Mouse (Mus musculus): ENCODE measurements around the gene Dmrta2.

Dmrta2 gene

GRCm38 (mm10) chr4:109979461-109980320 lies 1.8 kb downstream of the Dmrta2 start:
- DNase-seq (ENCODE audit: low read depth, low spot score), result no peak

DNA sequence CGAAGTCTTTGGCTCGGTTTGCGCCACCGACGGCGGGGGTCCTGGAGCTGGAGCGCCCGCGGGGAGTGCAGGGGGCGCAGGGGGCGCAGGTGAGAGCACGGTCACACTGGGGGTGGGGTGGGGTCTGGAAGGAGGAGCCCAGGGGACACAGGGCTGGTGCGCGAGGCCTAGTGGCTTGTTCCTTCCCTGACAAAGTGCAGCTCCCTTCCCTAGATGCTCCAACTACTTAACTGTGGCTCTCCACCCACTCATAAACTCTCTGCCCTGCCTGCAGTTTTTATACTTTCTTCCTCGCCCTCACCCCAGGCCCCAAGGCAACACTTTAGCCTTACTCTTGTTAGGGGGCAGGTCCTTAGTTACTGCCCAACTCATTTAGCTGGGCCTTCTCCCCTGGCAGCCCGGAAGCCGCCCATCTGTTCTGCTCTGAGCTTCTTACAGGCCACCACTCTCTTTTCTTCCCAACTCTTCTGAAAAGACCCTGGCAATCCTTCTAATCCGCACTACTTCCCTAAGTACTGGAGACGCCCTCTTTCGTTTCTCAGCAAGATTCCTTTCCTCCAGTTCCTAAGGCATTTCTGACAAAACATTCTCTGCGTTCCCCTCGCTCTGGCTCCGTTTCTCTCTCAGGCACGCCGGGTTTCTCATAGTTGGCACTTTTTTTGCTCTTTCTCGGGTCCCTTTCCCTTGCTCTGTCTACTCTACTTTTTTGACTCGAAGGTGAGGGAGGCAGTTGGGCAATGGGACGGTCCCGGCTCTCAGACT lies 2.6 kb downstream of the Dmrta2 start:
- no peak for DNase-seq (ENCODE audit: low read depth, low spot score)

- DNase-seq (ENCODE audit: low read depth, low spot score), result no peak
Measured at GRCm38 (mm10) chr4:109981083-109981870, 3.4 kb downstream of the Dmrta2 start.

GRCm38 (mm10) chr4:109981871-109982680 lies 4.2 kb downstream of the Dmrta2 start:
- DNase-seq (ENCODE audit: low read depth, low spot score), result no peak

DNA sequence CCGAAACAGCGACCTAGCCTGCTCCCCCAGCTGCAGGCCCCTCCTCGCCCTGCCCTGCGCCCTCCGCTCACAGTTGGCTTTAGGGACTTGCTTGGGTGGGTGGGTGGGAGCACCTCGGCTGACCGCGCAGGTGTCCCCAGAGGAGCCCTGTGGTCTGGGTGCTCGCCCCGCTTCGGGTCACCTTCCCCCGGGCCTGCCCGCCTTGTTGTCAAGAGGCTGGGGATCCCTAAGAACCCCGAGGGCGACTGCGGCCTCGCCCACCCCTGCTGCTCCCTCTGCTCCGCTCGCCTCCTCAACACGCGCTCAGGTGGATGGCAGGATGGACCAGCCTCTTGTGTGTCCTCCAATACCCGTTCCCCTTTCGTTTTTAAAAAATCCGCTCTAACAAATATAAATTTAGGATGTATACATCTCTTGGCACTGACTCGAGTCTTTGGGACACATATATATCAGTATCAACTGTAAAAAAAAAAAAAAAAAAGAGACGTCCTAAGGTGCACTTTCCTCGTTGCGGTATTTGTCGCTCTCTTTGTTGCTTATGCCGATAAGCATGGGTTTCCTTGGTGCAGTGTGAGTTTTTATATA lies 4.9 kb downstream of the Dmrta2 start:
- DNase-seq (ENCODE audit: low read depth, low spot score), result no peak

DNA sequence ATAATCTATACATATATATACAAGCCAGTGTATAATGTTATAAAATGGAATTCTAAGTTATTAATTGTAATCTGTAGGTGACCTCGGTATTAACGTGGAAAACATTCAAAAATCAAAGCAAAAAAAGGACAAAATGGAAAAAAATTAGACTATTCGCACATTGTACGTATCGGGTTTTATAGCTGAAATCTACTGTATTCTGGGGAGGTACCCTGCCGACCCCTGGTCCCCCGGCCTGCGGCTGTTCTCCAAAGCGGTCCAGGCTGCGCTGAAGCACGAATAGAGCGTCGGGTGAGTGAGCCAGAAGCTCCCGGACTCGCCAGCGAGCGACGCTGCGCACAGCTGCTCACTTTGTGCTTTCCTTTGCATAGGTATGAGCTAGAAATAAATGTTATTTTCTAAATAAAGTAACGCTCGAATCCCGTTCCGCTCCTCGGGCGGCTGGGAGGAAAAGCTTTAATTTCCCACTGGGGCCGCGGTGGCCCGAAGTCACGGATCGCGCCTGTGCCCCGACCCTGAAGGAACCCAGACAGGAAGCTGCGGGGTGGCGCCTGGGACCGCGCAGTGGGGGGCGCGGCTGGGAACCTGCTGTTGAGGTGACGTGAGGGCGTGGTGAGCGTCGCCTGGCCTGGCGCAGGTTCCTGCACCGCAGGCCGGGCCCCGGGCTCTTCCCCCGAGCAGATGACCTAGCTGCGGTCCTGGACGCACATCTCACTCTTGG lies 5.6 kb downstream of the Dmrta2 start:
- DNase-seq (ENCODE audit: low read depth, low spot score), result no peak

DNA sequence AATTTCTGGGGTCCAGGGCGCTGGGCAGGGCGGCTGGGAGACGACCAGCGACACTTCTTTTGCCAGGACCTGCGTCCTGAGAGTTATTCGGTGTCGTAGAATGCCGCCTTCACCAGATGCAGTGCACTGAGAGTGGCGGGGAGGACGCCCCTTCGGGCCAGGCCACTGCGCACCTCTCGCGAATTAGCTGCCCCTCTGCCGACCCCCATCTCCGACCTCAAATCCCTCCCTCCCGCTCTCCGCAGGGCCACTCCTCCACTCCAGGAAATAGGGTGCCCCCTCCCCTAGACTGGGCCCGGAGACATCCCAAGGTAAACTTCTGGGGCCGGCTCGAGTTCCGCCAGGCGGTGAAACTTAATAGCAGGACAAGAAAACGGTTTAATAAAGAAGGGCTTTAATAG lies 6.2 kb downstream of the Dmrta2 start:
- DNase-seq (ENCODE audit: low read depth, low spot score), result no peak

- no peak for DNase-seq (ENCODE audit: low read depth, low spot score)
Measured at GRCm38 (mm10) chr4:109984496-109985423, 6.9 kb downstream of the Dmrta2 start.

GRCm38 (mm10) chr4:109985424-109986172 lies 7.7 kb downstream of the Dmrta2 start:
- no peak for DNase-seq (ENCODE audit: low read depth, low spot score)

DNA sequence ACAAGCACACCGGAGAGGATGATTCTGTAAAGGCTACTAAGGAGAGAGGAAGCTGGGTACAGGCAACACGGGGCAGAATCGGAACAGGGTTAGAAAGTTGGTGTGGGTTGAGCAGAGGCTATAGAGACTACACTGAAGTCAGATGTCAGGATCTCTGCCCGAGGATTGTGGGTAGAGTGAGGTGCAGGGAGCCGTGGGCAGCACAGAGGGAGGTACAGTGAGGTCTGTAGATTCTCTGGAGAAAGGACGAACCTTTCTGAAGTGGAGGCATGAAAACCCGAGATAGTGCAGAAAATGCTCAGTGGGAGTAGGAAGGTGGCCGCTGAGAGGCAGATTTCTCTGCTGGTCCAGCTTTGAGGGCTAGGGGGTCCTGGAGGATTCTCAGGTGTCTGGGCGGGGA lies 8.4 kb downstream of the Dmrta2 start:
- DNase-seq (ENCODE audit: low read depth, low spot score), result no peak

DNA sequence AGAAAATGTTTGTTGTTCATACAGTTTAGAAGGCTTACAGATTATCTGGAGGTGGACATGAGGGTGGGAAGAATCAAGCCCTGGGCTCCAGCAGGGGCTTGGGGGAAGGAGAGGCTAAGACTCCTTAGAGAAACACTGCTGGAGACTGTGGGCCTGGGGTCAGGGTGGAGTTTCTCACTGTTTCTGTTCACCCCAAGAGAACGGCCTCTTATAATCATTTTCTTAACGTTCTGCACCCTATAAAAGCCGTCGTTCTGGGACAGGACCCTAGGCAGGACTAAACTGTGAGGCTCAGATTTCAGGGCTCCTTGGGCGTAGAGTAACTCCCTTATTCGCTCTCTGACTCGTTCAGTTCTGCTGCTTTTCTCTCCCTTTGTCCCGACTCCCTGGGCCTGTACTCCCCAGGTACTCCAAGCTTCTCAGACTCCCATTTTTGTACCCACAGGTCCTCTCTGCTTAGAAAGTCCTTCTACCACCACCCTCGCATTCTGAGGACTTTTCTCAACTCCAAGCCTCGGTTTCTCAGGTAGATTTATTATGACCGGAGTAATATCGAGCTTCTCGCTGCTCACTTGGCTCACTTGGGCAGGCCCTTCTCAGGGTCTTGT lies 9.0 kb downstream of the Dmrta2 start:
- DNase-seq (ENCODE audit: low read depth, low spot score), result no peak

DNA sequence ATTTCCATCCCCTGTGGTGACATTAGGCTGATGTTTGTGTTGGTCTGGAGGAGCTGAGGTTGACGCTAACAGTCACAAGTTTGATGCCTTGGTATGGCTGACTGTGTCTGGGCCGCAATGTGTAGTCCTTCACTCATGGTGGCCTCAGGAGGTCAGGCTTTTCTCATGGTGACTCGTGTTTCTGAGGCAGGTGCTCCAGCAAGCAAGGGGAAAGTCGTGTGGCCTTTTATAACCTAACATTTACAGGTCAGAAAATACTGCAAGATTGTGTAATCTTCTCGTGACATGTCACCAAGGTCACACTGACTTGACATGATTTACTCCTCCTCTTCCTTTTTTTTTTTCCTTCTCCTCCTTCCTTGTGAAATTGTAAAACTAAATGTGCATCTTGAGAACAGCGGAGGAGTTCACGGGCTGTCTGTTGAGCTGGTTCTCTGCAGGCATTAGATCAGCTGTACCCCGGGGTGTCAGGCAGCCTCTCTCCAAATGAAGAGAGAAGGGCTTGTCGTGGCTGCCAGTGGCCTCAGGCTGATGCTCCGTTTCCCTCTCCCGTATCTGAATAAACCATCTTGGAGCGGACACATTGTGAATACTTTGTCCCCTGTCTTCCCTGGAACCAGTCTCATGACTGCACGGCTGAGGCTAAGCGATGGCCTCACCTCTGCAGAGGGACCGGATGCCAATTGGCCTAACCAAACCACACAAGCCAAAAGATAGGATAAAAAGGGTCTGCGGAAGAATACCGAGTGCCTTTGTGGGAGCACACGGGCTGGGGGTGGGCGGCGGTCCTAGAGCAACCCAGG lies 9.9 kb downstream of the Dmrta2 start:
- DNase-seq (ENCODE audit: low read depth, low spot score), result no peak

DNA sequence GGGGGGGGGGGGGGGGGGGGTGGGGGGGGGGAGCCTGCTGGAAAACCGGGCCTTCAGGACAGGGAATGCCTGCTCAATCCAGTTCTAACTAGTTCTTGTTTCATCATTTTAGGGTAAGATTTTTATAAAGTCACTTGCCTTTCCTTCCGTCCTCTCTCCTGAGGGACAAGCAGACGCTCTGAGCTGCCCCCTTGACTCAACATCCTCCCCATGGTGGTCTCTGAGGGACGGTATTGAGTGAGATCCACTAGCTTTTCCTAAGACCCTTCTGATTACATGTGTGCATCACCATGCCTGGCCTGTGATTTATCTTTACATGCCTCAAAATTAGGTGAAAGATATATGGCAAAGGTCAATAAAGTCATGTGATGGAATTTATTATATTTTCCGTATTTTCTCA lies 10.6 kb downstream of the Dmrta2 start:
- DNase-seq (ENCODE audit: low read depth, low spot score), result no peak

DNA sequence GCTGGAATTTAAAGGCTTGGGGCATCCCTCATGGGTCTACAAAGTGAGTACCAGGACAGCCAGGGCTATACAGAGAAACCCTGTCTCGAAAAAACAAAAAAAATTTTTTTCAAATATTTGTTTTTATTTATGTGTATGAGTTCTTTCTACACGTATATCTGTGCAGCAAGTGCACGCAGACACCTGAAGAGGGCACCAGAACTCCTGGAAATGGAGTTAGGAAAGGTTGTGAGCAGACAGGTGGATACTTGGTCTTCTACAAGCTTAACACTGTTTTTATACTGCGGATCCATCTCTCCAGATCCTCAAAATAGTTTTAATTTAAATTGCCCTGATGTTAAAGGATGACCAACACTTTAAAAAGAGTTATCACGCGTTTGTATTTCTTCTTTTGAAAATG lies 11.4 kb downstream of the Dmrta2 start:
- no peak for DNase-seq (ENCODE audit: low read depth, low spot score)

DNA sequence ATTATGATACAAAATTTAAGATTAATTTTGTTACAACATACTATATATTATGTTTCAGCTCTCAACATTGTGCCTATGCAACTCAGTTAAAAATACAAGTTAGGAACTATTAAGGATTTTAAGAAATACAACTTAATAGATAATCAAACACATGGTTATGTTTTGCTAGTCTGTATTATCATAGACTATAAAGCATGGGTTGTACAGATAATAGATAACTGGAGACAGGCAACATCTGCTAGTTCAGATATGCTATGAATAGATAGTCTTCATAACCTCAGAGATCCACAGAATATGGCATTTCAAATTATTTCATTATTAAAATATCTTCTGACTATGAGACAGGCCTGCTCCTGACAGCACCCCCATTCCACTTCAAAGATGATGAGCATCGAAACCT lies 28.2 kb downstream of the Dmrta2 start:
- DNase-seq (ENCODE audit: low read depth, low spot score), result no peak

DNA sequence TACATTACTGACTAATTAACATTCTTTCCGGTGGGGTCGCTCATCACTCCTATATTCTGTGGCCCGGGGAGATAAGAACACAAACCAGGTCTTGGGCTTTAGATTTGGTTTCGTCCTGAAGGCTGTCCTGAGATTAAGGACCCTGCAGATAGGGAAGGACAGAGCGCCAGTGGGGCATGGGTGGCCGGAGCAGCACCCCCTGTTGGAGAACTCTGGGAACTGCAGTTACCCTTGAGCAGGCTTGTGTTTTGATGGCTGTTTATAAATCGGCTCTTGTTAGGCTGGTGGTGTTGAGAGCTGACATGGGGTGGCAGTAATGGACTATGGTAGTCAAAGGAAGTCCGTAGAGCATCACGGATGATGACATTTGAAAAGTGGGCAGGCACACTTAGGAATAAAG lies 41.3 kb downstream of the Dmrta2 start:
- no peak for DNase-seq (ENCODE audit: low read depth, low spot score)

GRCm38 (mm10) chr4:110020255-110020654 lies 42.4 kb downstream of the Dmrta2 start:
- DNase-seq (ENCODE audit: low read depth, low spot score), result no peak

All from skeletal muscle tissue, adult 2 months (tissue).